Mouse (Mus musculus) cerebellum, adult 11 months (tissue): ENCODE data around the gene Gm29276.
"Not testable (repeated sequence)": the region's sequence is repeated elsewhere in the genome, so short reads cannot be mapped to it uniquely, and the experiment has no call there.

Experiments
- DNase-seq: peaks from one replicate; pipeline ENCODE4 v3.0.0; 2022

The Gm29276 gene

DNA sequence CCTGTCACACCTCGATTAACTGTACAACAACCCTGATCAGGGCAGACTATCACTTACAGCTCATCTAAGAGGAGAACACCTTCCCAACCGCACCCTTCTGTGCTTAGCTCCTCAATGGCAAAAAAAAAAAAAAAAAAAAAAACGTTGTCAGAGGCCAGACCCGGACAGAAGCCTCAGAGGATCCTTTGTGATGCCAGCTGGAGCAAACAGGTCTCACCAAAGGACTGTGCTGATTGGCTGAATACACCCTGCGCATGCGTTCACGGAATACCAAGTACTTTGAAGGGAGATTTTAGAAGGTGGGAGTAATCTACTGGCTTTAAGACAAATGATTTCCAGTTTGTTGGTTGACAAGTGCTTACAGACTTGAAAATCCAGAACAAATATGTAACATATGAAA is at the start of gene Gm29276:
Gene Gm29276, minus strand, starts transcription at position 101 of the 400 bp plus-strand sequence.
- DNase-seq, result not testable (repeated sequence)
